Mouse (Mus musculus) midbrain, embryonic 15.5 days (tissue): Measurements from ENCODE around the gene Sar1b. TPM values are rescaled to one million over a fixed set of nuclear protein-coding genes. Genes with fewer than 3 reads are reported as not detected.
"Not testable (repeated sequence)": the region's sequence is repeated elsewhere in the genome, so short reads cannot be mapped to it uniquely, and the experiment has no call there.

ENCODE experiments used
- ATAC-seq: fragments of 200-750 bp; cut with Nextera tagmentation; replicated peaks from 2 replicates; pipeline ENCODE4 v1.8.0; 2017; ENCODE audit warnings: moderate TSS enrichment
- H3K27ac ChIP-seq: fragments of 300-500 bp; sonication (generic); 2 replicates; pipeline ENCODE4 v1.5.1; 2015; ENCODE audit warnings: mild to moderate bottlenecking, inconsistent platforms
- H3K27me3 ChIP-seq: fragments of 300-500 bp; sonication (generic); replicated peaks from 2 replicates; pipeline ENCODE4 v1.6.1; 2015; ENCODE audit warnings: inconsistent platforms
- H3K36me3 ChIP-seq: fragments of 300-500 bp; sonication (generic); replicated peaks from 2 replicates; pipeline ENCODE4 v1.6.1; 2015; ENCODE audit warnings: inconsistent platforms
- H3K4me1 ChIP-seq: fragments of 300-500 bp; sonication (generic); 2 replicates; pipeline ENCODE4 v1.6.1; 2015; ENCODE audit warnings: inconsistent platforms
- H3K4me2 ChIP-seq: fragments of 300-500 bp; sonication (generic); 2 replicates; pipeline ENCODE4 v1.6.1; 2015; ENCODE audit warnings: inconsistent platforms, mild to moderate bottlenecking, moderate library complexity
- H3K4me3 ChIP-seq: fragments of 300-500 bp; sonication (generic); 2 replicates; pipeline ENCODE4 v1.5.1; 2015; ENCODE audit warnings: mild to moderate bottlenecking, inconsistent platforms
- H3K9ac ChIP-seq: fragments of 300-500 bp; sonication (generic); 2 replicates; pipeline ENCODE4 v1.6.1; 2015; ENCODE audit warnings: mild to moderate bottlenecking, inconsistent platforms
- H3K9me3 ChIP-seq: fragments of 300-500 bp; sonication (generic); 2 replicates; pipeline ENCODE4 v1.6.1; 2016; ENCODE audit warnings: inconsistent platforms
- WGBS: fragments of 180-500 bp; shearing (Covaris S2); methylation state at CpG from one replicate; pipeline ENCODE4 v1.1.7; 2015; ENCODE audit warnings: mixed read lengths; 5-methylcytosine and 5-hydroxymethylcytosine counted together
- polyA plus RNA-seq: library from polyadenylated mRNA; unstranded; fragments of >200 nt; fragmentation: Nextera tagmentation; extraction: Ambion mirVana; gene quantifications from 2 replicates; pipeline ENCODE4 v1.2.1, GENCODE M21; 2015

The Sar1b gene
- polyA plus RNA-seq, 1 experiment from 2014 or later, result 174 TPM

DNA sequence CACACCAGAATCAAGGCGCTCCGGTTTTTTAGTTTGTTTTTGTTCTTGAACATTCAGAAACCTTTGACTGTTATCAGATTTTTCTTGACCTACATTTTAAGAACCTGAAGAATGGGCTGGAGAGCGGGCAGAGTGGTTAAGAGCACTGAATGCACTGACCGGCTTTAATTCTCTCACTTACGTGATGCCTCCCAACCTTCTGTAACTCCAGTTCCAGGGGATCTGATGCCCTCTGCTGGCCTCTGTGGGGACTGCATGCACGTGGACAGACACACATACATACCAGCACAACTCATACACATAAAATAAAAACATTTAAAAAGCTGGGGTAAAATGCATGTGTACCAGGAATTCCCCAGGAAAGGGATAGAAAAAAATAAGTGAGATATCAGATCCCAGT is 22.4 kb downstream of the Sar1b start:
- Histone ChIP-seq H3K4me3 (no peak overlapping the region), H3K27me3 (no peaks in the 10 kb centered on the region), H3K9ac (no peak overlapping the region), H3K4me2 (no peak overlapping the region), H3K36me3 (peaks cover 46% of the 10 kb centered on the region; the same call in 1 of the 2 replicates), H3K4me1 (no peaks in the 10 kb centered on the region), H3K9me3 (no peaks in the 10 kb centered on the region), H3K27ac (no peak overlapping the region)
- WGBS, result 90% methylated on average over 6 of the region's 6 CpGs
- ATAC-seq, result no peak

DNA sequence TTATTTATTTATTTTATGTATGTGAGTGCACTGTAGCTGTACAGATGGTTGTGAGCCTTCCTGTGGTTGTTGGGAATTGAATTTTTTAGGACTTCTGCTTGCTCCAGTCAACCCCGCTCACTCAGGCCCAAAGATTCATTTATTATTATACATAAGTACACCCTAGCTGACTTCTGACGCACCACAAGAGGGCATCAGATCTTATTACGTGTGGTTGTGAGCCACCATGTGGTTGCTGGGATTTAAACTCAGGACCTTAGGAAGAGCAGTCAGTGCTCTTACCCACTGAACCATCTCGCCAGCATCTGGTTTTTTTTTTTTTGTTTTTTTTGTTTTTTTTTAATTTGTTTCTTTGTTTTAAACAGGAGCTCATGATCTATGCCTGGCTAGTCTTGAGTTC is 26.2 kb downstream of the Sar1b start:
- peaks cover 29% of the 10 kb centered on the region for H3K36me3 ChIP-seq
- not testable (repeated sequence) for H3K27ac ChIP-seq, H3K4me1 ChIP-seq, H3K4me2 ChIP-seq, H3K4me3 ChIP-seq, ATAC-seq, H3K9ac ChIP-seq, H3K9me3 ChIP-seq, H3K27me3 ChIP-seq
- WGBS, result 74% methylated on average over 4 of the region's 4 CpGs

- no peak for ATAC-seq
- Histone ChIP-seq H3K4me3 (no peak overlapping the region), H3K27me3 (no peaks in the 10 kb centered on the region), H3K9ac (no peak overlapping the region), H3K36me3 (peaks cover 26% of the 10 kb centered on the region), H3K27ac (no peak overlapping the region), H3K4me2 (no peak overlapping the region), H3K9me3 (no peaks in the 10 kb centered on the region), H3K4me1 (no peaks in the 10 kb centered on the region)
- 98% methylated on average over 7 of the region's 7 CpGs for WGBS
These were observed 27.2 kb downstream of the Sar1b start for GRCm38 (mm10) chr11:51790662-51791061.

GRCm38 (mm10) chr11:51796272-51796671 is 32.8 kb downstream of the Sar1b start:
- no peaks in the 10 kb centered on the region for H3K27me3 ChIP-seq
- H3K9me3 ChIP-seq, result no peaks in the 10 kb centered on the region
- ATAC-seq, result no peak
- WGBS, result 86% methylated on average over 4 of the region's 4 CpGs
- no peak overlapping the region for H3K4me3 ChIP-seq
- no peak overlapping the region for H3K9ac ChIP-seq
- no peak overlapping the region for H3K4me2 ChIP-seq
- H3K36me3 ChIP-seq, result peaks cover 6% of the 10 kb centered on the region
- H3K27ac ChIP-seq, result no peak overlapping the region
- H3K4me1 ChIP-seq, result no peaks in the 10 kb centered on the region

DNA sequence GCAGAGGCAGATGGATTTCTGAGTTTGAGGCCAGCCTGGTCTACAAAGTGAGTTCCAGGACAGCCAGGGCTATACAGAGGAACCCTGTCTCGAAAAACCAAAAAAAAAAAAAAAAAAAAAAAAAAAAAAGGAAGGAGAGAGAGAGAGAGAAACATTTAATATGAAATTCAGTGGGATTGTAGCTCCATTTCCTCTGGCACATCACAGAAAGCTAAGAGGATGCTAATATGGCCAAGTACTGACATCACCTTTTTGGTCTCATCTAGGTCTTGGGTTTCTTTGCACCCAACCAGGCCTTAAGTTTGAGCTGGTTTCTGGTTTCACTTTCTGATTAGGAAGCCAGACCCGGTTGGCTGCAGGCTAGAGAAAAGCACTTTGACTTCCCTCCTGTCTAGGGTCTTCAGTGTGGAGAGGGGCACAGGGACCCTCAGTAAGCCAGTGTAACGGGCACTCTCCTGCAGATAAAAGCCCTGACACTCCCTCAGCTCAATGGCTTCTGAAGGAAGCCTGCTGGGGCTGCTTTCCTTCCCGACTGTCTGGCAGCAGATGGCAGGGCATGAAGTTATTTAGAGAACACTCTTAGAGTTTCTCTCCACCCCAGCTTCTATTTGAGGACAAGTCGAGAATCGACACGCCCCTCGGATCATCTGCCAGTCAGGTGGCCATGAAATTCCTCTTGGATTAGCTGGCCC is 37.3 kb downstream of the Sar1b start:
- no peaks in the 10 kb centered on the region for H3K27me3 ChIP-seq
- 52% methylated on average over 8 of the region's 8 CpGs for WGBS

GRCm38 (mm10) chr11:51805221-51805981 is 41.9 kb downstream of the Sar1b start:
- peaks cover 5% of the 10 kb centered on the region; the same call in 1 of the 2 replicates for H3K4me1 ChIP-seq
- WGBS, result 20% methylated on average over 17 of the region's 17 CpGs
- H3K9me3 ChIP-seq, result no peaks in the 10 kb centered on the region
- no peaks in the 10 kb centered on the region for H3K36me3 ChIP-seq
- H3K27me3 ChIP-seq, result no peaks in the 10 kb centered on the region
- ATAC-seq, result peak; percentile 91
- H3K4me2 ChIP-seq, result peak overlapping the region; percentile 70
- H3K9ac ChIP-seq, result peak overlapping the region; percentile 43
- peak overlapping the region; percentile 77 for H3K27ac ChIP-seq
- peak overlapping the region; percentile 46 for H3K4me3 ChIP-seq

More for the DNA sequence above, 37.3 kb downstream of the Sar1b start:
- no peak overlapping the region for H3K27ac ChIP-seq
- peaks cover 4% of the 10 kb centered on the region; the same call in 1 of the 2 replicates for H3K4me1 ChIP-seq
- no peak overlapping the region for H3K9ac ChIP-seq
- H3K4me2 ChIP-seq, result no peak overlapping the region
- H3K9me3 ChIP-seq, result no peaks in the 10 kb centered on the region
- ATAC-seq, result no peak
- no peak overlapping the region for H3K4me3 ChIP-seq
- no peaks in the 10 kb centered on the region for H3K36me3 ChIP-seq

DNA sequence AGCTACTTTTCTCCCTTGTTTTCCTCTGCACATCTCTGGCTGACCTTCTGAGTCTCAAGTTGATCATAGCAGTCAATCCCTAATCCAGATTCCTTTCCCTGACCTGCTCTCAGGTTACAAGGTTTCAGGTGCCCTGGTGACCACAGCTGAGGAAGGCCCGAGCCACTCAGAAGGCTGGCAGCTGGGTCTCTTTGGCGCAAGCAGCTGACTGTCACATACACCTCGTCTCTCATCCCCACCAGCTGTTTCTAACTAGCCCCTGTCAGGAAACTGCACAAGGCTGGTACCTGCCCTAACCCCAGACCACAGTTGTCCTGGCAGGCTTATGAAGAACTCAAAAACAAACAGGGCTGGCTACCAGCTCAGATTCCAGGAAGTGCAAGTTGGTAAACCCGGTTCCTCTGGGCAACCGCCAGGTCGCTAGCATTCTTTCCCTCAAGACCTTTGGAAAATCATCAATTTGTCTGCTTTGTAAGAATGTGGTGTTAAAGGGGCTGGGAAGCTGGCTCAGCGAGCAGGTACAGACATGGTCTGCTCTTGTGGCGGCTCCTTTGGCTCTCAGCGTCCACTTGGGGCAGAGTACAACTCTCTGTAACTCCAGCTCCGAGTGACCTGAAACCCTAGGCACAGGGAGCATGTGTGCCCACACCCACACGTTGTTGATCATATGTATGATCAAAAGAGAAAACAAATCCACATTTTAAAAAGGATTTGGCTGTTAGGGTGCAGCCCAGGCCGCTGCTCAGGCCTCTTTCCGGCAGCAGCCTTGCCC is 43.8 kb downstream of the Sar1b start:
- 66% methylated on average over 13 of the region's 13 CpGs for WGBS
- Histone ChIP-seq H3K36me3 (no peaks in the 10 kb centered on the region), H3K27ac (no peak overlapping the region), H3K4me3 (no peak overlapping the region), H3K4me1 (peaks cover 5% of the 10 kb centered on the region; the same call in 1 of the 2 replicates), H3K9ac (no peak overlapping the region), H3K27me3 (no peaks in the 10 kb centered on the region), H3K9me3 (no peaks in the 10 kb centered on the region), H3K4me2 (no peak overlapping the region)
- no peak for ATAC-seq

- Histone ChIP-seq H3K9ac (no peak overlapping the region), H3K4me3 (no peak overlapping the region), H3K27me3 (no peaks in the 10 kb centered on the region), H3K4me2 (no peak overlapping the region), H3K27ac (no peak overlapping the region), H3K4me1 (peaks cover 5% of the 10 kb centered on the region; the same call in 1 of the 2 replicates), H3K36me3 (no peaks in the 10 kb centered on the region), H3K9me3 (no peaks in the 10 kb centered on the region)
- no peak for ATAC-seq
- 65% methylated on average over 6 of the region's 6 CpGs for WGBS
These were observed 46.2 kb downstream of the Sar1b start for GRCm38 (mm10) chr11:51809632-51810224.

- 88% methylated on average over 4 of the region's 4 CpGs for WGBS
- H3K9me3 ChIP-seq, result no peaks in the 10 kb centered on the region
- ATAC-seq, result no peak
- H3K27me3 ChIP-seq, result no peaks in the 10 kb centered on the region
- H3K9ac ChIP-seq, result no peak overlapping the region
- H3K4me2 ChIP-seq, result no peak overlapping the region
- no peak overlapping the region for H3K27ac ChIP-seq
- H3K4me3 ChIP-seq, result no peak overlapping the region
- no peaks in the 10 kb centered on the region for H3K4me1 ChIP-seq
- H3K36me3 ChIP-seq, result no peaks in the 10 kb centered on the region
These were observed 47.7 kb downstream of the Sar1b start for GRCm38 (mm10) chr11:51811230-51811629.

DNA sequence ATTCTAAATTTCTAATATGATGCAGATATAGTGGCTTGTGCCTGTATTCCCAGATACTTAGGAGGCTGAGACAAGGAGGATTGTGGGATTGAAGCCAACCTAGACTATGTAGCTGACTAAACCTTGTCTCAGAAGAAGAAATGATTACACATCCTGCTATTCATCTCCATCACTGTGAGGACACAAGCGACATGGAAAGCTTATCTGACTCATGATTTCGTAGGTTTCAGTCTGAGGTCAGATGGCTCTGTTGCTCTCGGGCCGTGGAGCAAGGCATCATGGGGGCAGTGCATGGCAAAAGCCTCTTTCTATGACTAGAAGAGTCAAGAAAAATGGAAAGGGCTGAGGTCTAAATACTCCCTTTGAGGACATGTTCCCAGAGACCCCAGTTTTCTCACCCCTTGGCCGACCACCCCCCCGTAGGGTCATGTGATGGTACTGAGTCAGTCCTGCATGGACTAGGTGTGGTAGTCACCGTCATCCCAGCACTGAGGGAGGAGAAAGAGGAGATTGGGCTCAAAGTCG is 48.6 kb downstream of the Sar1b start:
- no peak overlapping the region for H3K4me3 ChIP-seq
- H3K9me3 ChIP-seq, result no peaks in the 10 kb centered on the region
- H3K9ac ChIP-seq, result no peak overlapping the region
- H3K4me2 ChIP-seq, result no peak overlapping the region
- H3K27me3 ChIP-seq, result no peaks in the 10 kb centered on the region
- no peak overlapping the region for H3K27ac ChIP-seq
- no peaks in the 10 kb centered on the region for H3K36me3 ChIP-seq
- H3K4me1 ChIP-seq, result no peaks in the 10 kb centered on the region
- 90% methylated on average over 8 of the region's 8 CpGs for WGBS
- no peak for ATAC-seq

DNA sequence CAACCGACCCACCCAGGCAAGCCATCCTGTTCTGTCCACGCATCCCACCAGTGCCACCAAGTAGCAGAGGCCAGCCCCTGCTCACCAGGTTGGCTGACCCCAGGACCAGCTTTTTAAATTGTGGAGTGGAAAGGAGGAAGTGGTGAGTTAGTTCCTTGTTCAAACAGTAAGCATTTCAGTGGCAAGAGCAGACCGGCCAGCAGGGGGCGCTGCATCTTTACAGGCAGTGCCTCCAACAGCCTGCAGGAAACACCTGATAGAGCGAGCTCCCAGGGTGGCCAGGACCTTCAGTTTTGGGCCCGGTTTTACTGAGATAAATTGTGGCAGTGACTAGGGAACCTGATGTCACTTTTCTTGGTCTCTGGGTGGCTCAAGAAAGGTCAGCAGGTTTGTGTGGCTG is 54.3 kb downstream of the Sar1b start:
- Histone ChIP-seq H3K4me3 (no peak overlapping the region), H3K27ac (no peak overlapping the region), H3K4me2 (no peak overlapping the region), H3K9ac (no peak overlapping the region), H3K27me3 (no peaks in the 10 kb centered on the region), H3K9me3 (no peaks in the 10 kb centered on the region), H3K36me3 (no peaks in the 10 kb centered on the region), H3K4me1 (peaks cover under 1% of the 10 kb centered on the region; the same call in 1 of the 2 replicates)
- WGBS, result 38% methylated on average over 6 of the region's 6 CpGs
- no peak for ATAC-seq

DNA sequence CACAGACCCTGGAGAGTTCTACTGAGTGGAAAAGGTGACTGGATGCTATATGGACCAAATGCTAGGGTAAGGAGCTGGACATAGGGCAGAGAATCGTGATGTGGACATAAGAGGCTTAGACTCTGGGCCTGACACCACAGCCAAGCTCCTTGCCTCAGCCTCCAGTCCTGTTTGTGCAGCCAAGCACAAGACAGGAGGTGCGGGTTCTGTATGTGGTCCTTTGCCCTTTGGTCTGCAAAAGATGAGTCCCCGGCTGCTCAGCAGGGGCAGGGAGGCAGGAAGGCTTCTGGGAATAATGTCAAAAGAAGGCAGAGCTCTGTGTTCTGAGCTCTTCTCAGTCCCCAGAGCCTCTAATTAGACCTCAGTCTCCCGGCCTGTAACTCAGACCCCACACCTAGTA is 55.4 kb downstream of the Sar1b start:
- H3K27me3 ChIP-seq, result no peaks in the 10 kb centered on the region
- no peaks in the 10 kb centered on the region for H3K9me3 ChIP-seq
- H3K4me2 ChIP-seq, result no peak overlapping the region
- no peak overlapping the region for H3K4me3 ChIP-seq
- no peak overlapping the region for H3K27ac ChIP-seq
- H3K36me3 ChIP-seq, result no peaks in the 10 kb centered on the region
- H3K4me1 ChIP-seq, result peaks cover 3% of the 10 kb centered on the region; the same call in 1 of the 2 replicates
- no peak overlapping the region for H3K9ac ChIP-seq
- ATAC-seq, result no peak
- WGBS, result 82% methylated on average over 4 of the region's 4 CpGs
